Mouse (Mus musculus): ENCODE results near the gene Ugt1a8. TPM values are rescaled to one million over a fixed set of nuclear protein-coding genes. Genes with fewer than 3 reads are reported as not detected.
A peak's percentile ranks its signal among the peaks of the same experiment; 100 is the strongest.
"Not testable (repeated sequence)": the region's sequence is repeated elsewhere in the genome, so short reads cannot be mapped to it uniquely, and the experiment has no call there.

Gene Ugt1a8
- polyA plus RNA-seq, 1 experiment from 2014 or later = not detected

DNA sequence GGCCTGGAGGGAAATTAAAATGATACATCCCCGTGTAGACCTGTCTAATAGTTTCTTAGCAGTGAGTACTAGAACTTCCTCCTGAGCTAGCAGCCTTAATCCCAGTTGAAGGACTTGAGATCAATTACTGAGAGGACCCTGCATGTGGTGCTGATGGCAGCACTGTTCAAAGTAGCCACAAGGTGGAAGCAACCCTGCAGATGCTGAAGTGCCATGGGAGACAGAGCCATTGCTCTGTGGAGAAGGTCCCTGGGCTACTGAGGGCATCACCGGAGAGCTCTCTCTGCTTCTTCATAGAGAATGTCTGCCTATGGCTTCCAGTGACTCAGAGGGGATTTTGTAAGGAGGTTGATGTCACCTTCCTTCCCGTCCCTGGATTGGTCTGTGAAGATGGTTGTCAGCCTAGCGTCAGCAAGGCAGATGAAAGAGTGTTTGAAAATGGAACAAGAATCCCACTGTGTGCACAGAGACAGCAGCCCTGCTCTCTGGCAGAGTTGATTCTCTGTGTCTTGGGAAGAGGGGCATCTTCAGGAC lies 38.3 kb downstream of the Ugt1a8 start:
- H3K4me1 ChIP-seq; H3K36me3 ChIP-seq (replicated peaks); H3K4me3 ChIP-seq; H3K27ac ChIP-seq (replicated peaks); H3K9me3 ChIP-seq; DNase-seq (ENCODE audit: low spot score); H3K27me3 ChIP-seq (replicated peaks; ENCODE audit: low read depth, poor library complexity, severe bottlenecking): not testable (repeated sequence)
- 81% methylated on average over 4 of the region's 4 CpGs for WGBS

GRCm38 (mm10) chr1:88129091-88129490 lies 41.5 kb downstream of the Ugt1a8 start:
- not testable (repeated sequence) for H3K4me1 ChIP-seq; H3K4me3 ChIP-seq; H3K27me3 ChIP-seq (replicated peaks; ENCODE audit: low read depth, poor library complexity, severe bottlenecking); H3K27ac ChIP-seq (replicated peaks); H3K36me3 ChIP-seq (replicated peaks); H3K9me3 ChIP-seq; DNase-seq (ENCODE audit: low spot score)
- 90% methylated on average over 2 of the region's 2 CpGs for WGBS

DNA sequence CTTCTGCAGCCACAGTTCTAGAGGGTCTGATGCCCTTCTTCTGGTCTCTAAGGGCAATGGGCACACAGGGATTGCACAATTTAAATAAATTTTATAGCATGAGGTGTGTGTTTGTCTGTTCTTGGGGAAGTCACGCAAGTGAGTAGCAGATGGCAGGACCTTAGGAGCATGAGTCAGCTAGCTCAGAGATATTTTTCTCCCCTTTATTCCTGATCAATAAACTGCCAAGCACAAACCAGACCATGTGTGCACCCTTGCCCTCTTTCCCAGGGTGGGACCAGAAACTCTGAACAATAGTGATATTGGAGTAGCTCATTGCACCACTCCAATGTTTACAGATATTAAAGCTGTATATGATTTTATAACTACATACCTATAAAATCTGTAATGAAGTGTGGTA lies 42.6 kb downstream of the Ugt1a8 start:
- not testable (repeated sequence) for H3K27me3 ChIP-seq (replicated peaks; ENCODE audit: low read depth, poor library complexity, severe bottlenecking); H3K9me3 ChIP-seq; H3K27ac ChIP-seq (replicated peaks); DNase-seq (ENCODE audit: low spot score); H3K36me3 ChIP-seq (replicated peaks); H3K4me3 ChIP-seq
- WGBS = 92% methylated on average over 1 of the region's 1 CpGs
- peaks cover 12% of the 10 kb centered on the region for H3K4me1 ChIP-seq

- WGBS = 68% methylated on average over 3 of the region's 3 CpGs
Measured at GRCm38 (mm10) chr1:88133908-88134456, 46.4 kb downstream of the Ugt1a8 start.

GRCm38 (mm10) chr1:88134457-88135011 lies 46.9 kb downstream of the Ugt1a8 start, which contains the start of gene Ugt1a6a:
Gene Ugt1a6a, plus strand, starts transcription at chr1:88134809.
- H3K9me3 ChIP-seq; H3K4me3 ChIP-seq; H3K36me3 ChIP-seq (replicated peaks); H3K27me3 ChIP-seq (replicated peaks; ENCODE audit: low read depth, poor library complexity, severe bottlenecking): not testable (repeated sequence)
- whole genome bisulfite sequencing = 43% methylated on average over 5 of the region's 5 CpGs
- Histone ChIP-seq H3K27ac (replicated peaks) (peak within 1 kb of the TSS; percentile 35; the same call in 1 of the 2 replicates), H3K4me1 (peaks cover 12% of the 10 kb centered on the region)
- DNase-seq (ENCODE audit: low spot score) = peak; percentile 8

More at GRCm38 (mm10) chr1:88133908-88134456, 46.4 kb downstream of the Ugt1a8 start:
- Histone ChIP-seq H3K27me3 (replicated peaks; ENCODE audit: low read depth, poor library complexity, severe bottlenecking) (no peaks in the 10 kb centered on the region), H3K36me3 (replicated peaks) (no peaks in the 10 kb centered on the region), H3K4me3 (no peak overlapping the region), H3K9me3 (no peaks in the 10 kb centered on the region), H3K4me1 (peaks cover 12% of the 10 kb centered on the region), H3K27ac (replicated peaks) (peak overlapping the region; percentile 35; the same call in 1 of the 2 replicates)
- DNase-seq (ENCODE audit: low spot score) = no peak

DNA sequence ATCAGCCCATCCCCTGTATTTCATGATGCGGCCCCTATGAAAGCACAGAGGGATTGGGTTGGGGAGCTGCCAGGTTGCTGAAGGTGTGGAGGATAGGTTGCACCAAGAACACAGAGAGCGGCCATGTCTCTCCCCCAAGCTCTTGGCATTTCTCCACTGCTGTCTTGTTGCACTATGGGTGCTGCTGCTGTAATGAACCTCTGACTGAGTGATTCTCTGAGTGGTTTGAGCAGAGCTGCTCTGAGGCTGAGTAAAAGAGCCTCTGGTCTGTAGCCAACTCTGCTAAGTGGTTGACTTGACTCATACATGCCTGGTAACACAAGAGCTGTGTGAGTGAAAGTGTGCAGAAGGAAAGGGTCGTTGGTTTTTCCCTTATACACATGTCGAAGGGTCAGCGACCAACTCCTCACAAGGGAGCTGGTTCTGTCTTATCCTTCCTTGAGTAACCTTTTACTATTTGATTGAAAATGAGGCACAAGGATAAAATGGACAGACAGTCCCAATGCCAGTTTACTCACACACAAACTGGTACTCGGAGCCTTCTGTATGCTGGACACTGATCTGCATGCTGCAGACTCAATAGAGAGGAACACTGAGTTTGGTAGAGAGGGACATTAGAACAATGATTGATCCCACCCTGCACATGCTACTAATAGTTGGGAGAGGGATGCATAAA lies 47.8 kb downstream of the Ugt1a8 start:
- peaks cover 12% of the 10 kb centered on the region for H3K4me1 ChIP-seq
- DNase-seq (ENCODE audit: low spot score); H3K4me3 ChIP-seq; H3K27ac ChIP-seq (replicated peaks); H3K27me3 ChIP-seq (replicated peaks; ENCODE audit: low read depth, poor library complexity, severe bottlenecking); H3K9me3 ChIP-seq; H3K36me3 ChIP-seq (replicated peaks): not testable (repeated sequence)
- 93% methylated on average over 6 of the region's 6 CpGs for WGBS

- H3K9me3 ChIP-seq = no peaks in the 10 kb centered on the region
- no peaks in the 10 kb centered on the region for H3K36me3 ChIP-seq (replicated peaks)
- no peak for DNase-seq (ENCODE audit: low spot score)
- no peak overlapping the region for H3K4me3 ChIP-seq
- no peak overlapping the region for H3K27ac ChIP-seq (replicated peaks)
- peaks cover 12% of the 10 kb centered on the region for H3K4me1 ChIP-seq
- 78% methylated on average over 2 of the region's 2 CpGs for WGBS
- no peaks in the 10 kb centered on the region for H3K27me3 ChIP-seq (replicated peaks; ENCODE audit: low read depth, poor library complexity, severe bottlenecking)
Measured at GRCm38 (mm10) chr1:88136646-88137045, 49.0 kb downstream of the Ugt1a8 start.

GRCm38 (mm10) chr1:88137264-88137663 lies 49.7 kb downstream of the Ugt1a8 start:
- WGBS = 90% methylated on average over 3 of the region's 3 CpGs
- Histone ChIP-seq H3K27ac (replicated peaks) (no peak overlapping the region), H3K9me3 (no peaks in the 10 kb centered on the region), H3K27me3 (replicated peaks; ENCODE audit: low read depth, poor library complexity, severe bottlenecking) (no peaks in the 10 kb centered on the region), H3K4me1 (peaks cover 12% of the 10 kb centered on the region), H3K4me3 (no peak overlapping the region), H3K36me3 (replicated peaks) (no peaks in the 10 kb centered on the region)
- no peak for DNase-seq (ENCODE audit: low spot score)

DNA sequence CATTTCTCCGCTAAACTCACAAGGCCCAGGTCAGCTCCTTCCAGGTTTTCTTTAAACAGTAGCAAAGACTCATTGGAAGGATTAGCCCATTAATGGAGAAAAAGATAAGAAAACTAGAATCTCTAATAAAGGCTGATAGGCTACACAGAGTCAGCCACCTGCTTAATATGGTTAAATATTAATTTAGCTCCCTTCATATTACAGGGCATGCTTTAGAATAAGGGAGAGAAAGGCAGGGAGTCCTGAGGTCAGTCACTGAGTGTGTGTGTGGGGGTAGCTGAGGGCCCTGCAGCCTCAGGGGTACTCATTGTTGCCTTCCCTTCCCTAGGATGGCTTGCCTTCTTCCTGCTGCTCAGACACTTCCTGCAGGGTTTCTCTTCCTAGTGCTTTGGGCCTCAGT lies 50.5 kb downstream of the Ugt1a8 start:
- Histone ChIP-seq H3K36me3 (replicated peaks) (no peaks in the 10 kb centered on the region), H3K27ac (replicated peaks) (no peak overlapping the region), H3K9me3 (no peaks in the 10 kb centered on the region), H3K27me3 (replicated peaks; ENCODE audit: low read depth, poor library complexity, severe bottlenecking) (no peaks in the 10 kb centered on the region), H3K4me1 (peaks cover 12% of the 10 kb centered on the region), H3K4me3 (no peak overlapping the region)
- DNase-seq (ENCODE audit: low spot score) = no peak
- WGBS = 87% methylated on average over 1 of the region's 1 CpGs

GRCm38 (mm10) chr1:88140492-88140891 lies 52.9 kb downstream of the Ugt1a8 start:
- not testable (repeated sequence) for H3K27me3 ChIP-seq (replicated peaks; ENCODE audit: low read depth, poor library complexity, severe bottlenecking); H3K27ac ChIP-seq (replicated peaks); H3K36me3 ChIP-seq (replicated peaks); H3K4me3 ChIP-seq; H3K4me1 ChIP-seq; H3K9me3 ChIP-seq; DNase-seq (ENCODE audit: low spot score)
- 69% methylated on average over 1 of the region's 1 CpGs for WGBS

- not testable (repeated sequence) for H3K4me3 ChIP-seq
- 2% methylated on average over 5 of the region's 5 CpGs for WGBS
Measured at GRCm38 (mm10) chr1:88143966-88144675, 56.5 kb downstream of the Ugt1a8 start.

GRCm38 (mm10) chr1:88145278-88145677 lies 57.7 kb downstream of the Ugt1a8 start:
- DNase-seq (ENCODE audit: low spot score) = peak; percentile 24

More at GRCm38 (mm10) chr1:88143966-88144675, 56.5 kb downstream of the Ugt1a8 start:
- H3K27me3 ChIP-seq (replicated peaks; ENCODE audit: low read depth, poor library complexity, severe bottlenecking); H3K36me3 ChIP-seq (replicated peaks); H3K9me3 ChIP-seq; H3K4me1 ChIP-seq; H3K27ac ChIP-seq (replicated peaks): not testable (repeated sequence)
- DNase-seq (ENCODE audit: low spot score) = peak; percentile 49

More at GRCm38 (mm10) chr1:88145278-88145677, 57.7 kb downstream of the Ugt1a8 start:
- not testable (repeated sequence) for H3K4me1 ChIP-seq; H3K27ac ChIP-seq (replicated peaks); H3K36me3 ChIP-seq (replicated peaks); H3K27me3 ChIP-seq (replicated peaks; ENCODE audit: low read depth, poor library complexity, severe bottlenecking); H3K9me3 ChIP-seq; H3K4me3 ChIP-seq
- WGBS = 55% methylated on average over 2 of the region's 2 CpGs

Data from embryonic facial prominence, embryonic 10.5 days (tissue).